Mouse (Mus musculus) inflammation-experienced regulatory T-cells, adult 16 weeks (primary cell): ENCODE data around the gene Cdh9. TPM values are rescaled to one million over a fixed set of nuclear protein-coding genes. Genes with fewer than 3 reads are reported as not detected.

Experiments used
- polyA plus RNA-seq: library from polyadenylated mRNA; unstranded; fragments of 100-300 nt; shearing (Covaris generic); gene quantifications from one replicate; pipeline ENCODE4 v1.2.1, GENCODE M21; 2017

Cdh9 gene
- polyA plus RNA-seq: not detected

GRCm38 (mm10) chr15:16728470-16729011, at the start of gene Cdh9:
Gene Cdh9, plus strand, starts transcription at chr15:16728756.

